ENCODE assay signal across 27 mouse cellular contexts in the genomic region with DNA sequence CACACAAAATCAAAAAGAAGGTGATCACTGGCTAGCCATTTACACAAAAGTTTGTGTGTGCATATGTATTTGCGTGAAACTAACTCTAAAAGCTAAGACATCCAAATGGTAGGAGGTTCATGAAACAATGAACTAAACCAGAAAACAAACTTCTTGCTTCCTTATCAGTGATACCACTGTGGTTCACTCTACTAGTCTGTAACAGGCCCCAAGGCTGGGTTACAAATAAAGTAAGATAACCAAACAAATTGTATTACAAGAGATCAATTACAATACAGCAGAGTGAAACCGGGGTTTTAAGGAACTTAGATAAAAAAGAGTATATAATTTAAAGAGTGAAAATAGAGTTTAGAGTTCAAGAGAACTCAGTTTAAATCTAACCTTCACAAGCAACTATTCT. TPM values are rescaled to one million over a fixed set of nuclear protein-coding genes. Genes with fewer than 3 reads are reported as not detected.
DNase-seq lines count a peak whose midpoint lies in the region; ATAC-seq and TF ChIP-seq lines count a peak whose summit lies in the region.
"Had no signal": no experiment of that assay in that cellular context is flagged by ENCODE, and none has a peak within 500 bp of the region (broad histone marks: within the 10 kb centered on the region; RNA-seq: fewer than 3 reads in every experiment).

No protein-coding gene starts in this region.

- no peak for TF ChIP-seq CTCF in liver, embryonic 14.5 days (IDR thresholded peaks at IDR 0.05; ENCODE audit: low read depth)
- TF ChIP-seq CTCF in liver, postnatal 0 days (IDR thresholded peaks at IDR 0.05; ENCODE audit: low read depth) = no peak
- no peak for TF ChIP-seq CTCF in forebrain, postnatal 0 days (IDR thresholded peaks at IDR 0.05; ENCODE audit: low read depth)

- peaks cover 41% of the 10 kb centered on the region for H3K4me1 ChIP-seq in liver, embryonic 11.5 days (replicated peaks; ENCODE audit: control insufficient read depth, insufficient read depth, low read length)
- H3K4me1 ChIP-seq in liver, embryonic 14.5 days (replicated peaks; ENCODE audit: control insufficient read depth in 2 of 2, insufficient read depth in 2 of 2, low read length in 1 of 2) = peaks cover 62 to 63% of the 10 kb centered on the region in 2 experiments
- H3K4me1 ChIP-seq in liver, postnatal 0 days (ENCODE audit: insufficient read depth) = peaks cover 18% of the 10 kb centered on the region
- no peaks in the 10 kb centered on the region for H3K4me1 ChIP-seq in forebrain, postnatal 0 days (ENCODE audit: insufficient read depth)
- peaks cover 8% of the 10 kb centered on the region for H3K4me1 ChIP-seq in forebrain, embryonic 13.5 days
- H3K4me1 ChIP-seq: embryonic facial prominence, embryonic 12.5 days; embryonic facial prominence, embryonic 15.5 days; forebrain, embryonic 15.5 days; hindbrain, embryonic 10.5 days; hindbrain, embryonic 13.5 days had no signal

- ATAC-seq in liver, embryonic 11.5 days (replicated peaks; ENCODE audit: low FRiP score) = 0 out of 2 replicates have a peak, but pooled peaks have one; percentile 30
- no peak for ATAC-seq in liver, embryonic 14.5 days (ENCODE audit: insufficient read depth)
- ATAC-seq in liver, postnatal 0 days = no peak
- no peak for ATAC-seq in forebrain, postnatal 0 days
- no peak for ATAC-seq in forebrain, embryonic 13.5 days
- ATAC-seq: forebrain, embryonic 15.5 days; hindbrain, embryonic 16.5 days had no signal

- H3K27me3 ChIP-seq in liver, embryonic 11.5 days (replicated peaks; ENCODE audit: control insufficient read depth, insufficient read depth, low read length) = no peaks in the 10 kb centered on the region
- no peaks in the 10 kb centered on the region for H3K27me3 ChIP-seq in liver, embryonic 14.5 days (ENCODE audit: control insufficient read depth, insufficient read depth, low read length)
- no peaks in the 10 kb centered on the region for H3K27me3 ChIP-seq in liver, postnatal 0 days (ENCODE audit: insufficient read depth, low read length)
- no peaks in the 10 kb centered on the region for H3K27me3 ChIP-seq in forebrain, postnatal 0 days (ENCODE audit: insufficient read depth, low read length)
- H3K27me3 ChIP-seq in forebrain, embryonic 13.5 days = no peaks in the 10 kb centered on the region
- H3K27me3 ChIP-seq: CH12.LX; embryonic facial prominence, embryonic 12.5 days; embryonic facial prominence, embryonic 15.5 days; forebrain, embryonic 15.5 days; heart, embryonic 12.5 days; heart, embryonic 15.5 days; hindbrain, embryonic 13.5 days had no signal

- no peak overlapping the region for H3K9ac ChIP-seq in liver, embryonic 11.5 days (ENCODE audit: low read depth, low read length)
- H3K9ac ChIP-seq in liver, embryonic 14.5 days (replicated peaks) = peak overlapping the region; percentile 48
- H3K9ac ChIP-seq in liver, postnatal 0 days (replicated peaks) = no peak overlapping the region
- no peak overlapping the region for H3K9ac ChIP-seq in forebrain, postnatal 0 days
- no peak overlapping the region for H3K9ac ChIP-seq in forebrain, embryonic 13.5 days
- H3K9ac ChIP-seq: embryonic facial prominence, embryonic 12.5 days; embryonic facial prominence, embryonic 15.5 days; forebrain, embryonic 15.5 days; heart, embryonic 12.5 days; heart, embryonic 15.5 days; hindbrain, embryonic 13.5 days had no signal

- peak overlapping the region; percentile 71 for H3K27ac ChIP-seq in liver, embryonic 11.5 days (ENCODE audit: low read depth, low read length)
- H3K27ac ChIP-seq in liver, embryonic 14.5 days = peak overlapping the region; percentile 91
- peak overlapping the region; percentile 55 for H3K27ac ChIP-seq in liver, postnatal 0 days (ENCODE audit: low read depth)
- H3K27ac ChIP-seq in forebrain, postnatal 0 days (ENCODE audit: low read depth, low read length) = no peak overlapping the region
- no peak overlapping the region for H3K27ac ChIP-seq in forebrain, embryonic 13.5 days
- H3K27ac ChIP-seq: embryonic facial prominence, embryonic 12.5 days; embryonic facial prominence, embryonic 15.5 days; forebrain, embryonic 15.5 days; heart, embryonic 15.5 days; hindbrain, embryonic 10.5 days; hindbrain, embryonic 13.5 days had no signal

- H3K4me3 ChIP-seq in liver, embryonic 11.5 days (ENCODE audit: low read depth, low read length) = no peak overlapping the region
- no peak overlapping the region for H3K4me3 ChIP-seq in liver, embryonic 14.5 days (ENCODE audit: insufficient read depth in 1 of 2, low read depth in 2 of 2, low read length in 2 of 2)
- H3K4me3 ChIP-seq in liver, postnatal 0 days (ENCODE audit: low read depth, low read length) = no peak overlapping the region
- H3K4me3 ChIP-seq in forebrain, postnatal 0 days (ENCODE audit: low read depth, low read length) = no peak overlapping the region
- no peak overlapping the region for H3K4me3 ChIP-seq in forebrain, embryonic 13.5 days
- H3K4me3 ChIP-seq: embryonic facial prominence, embryonic 12.5 days; embryonic facial prominence, embryonic 15.5 days; forebrain, embryonic 15.5 days; heart, embryonic 12.5 days; heart, embryonic 15.5 days; hindbrain, embryonic 10.5 days; hindbrain, embryonic 13.5 days had no signal

- H3K9me3 ChIP-seq in liver, embryonic 11.5 days (ENCODE audit: control insufficient read depth, low read length) = no peaks in the 10 kb centered on the region
- no peaks in the 10 kb centered on the region for H3K9me3 ChIP-seq in liver, embryonic 14.5 days (ENCODE audit: control insufficient read depth, low read length)
- no peaks in the 10 kb centered on the region for H3K9me3 ChIP-seq in liver, postnatal 0 days (ENCODE audit: low read length)
- H3K9me3 ChIP-seq in forebrain, postnatal 0 days (ENCODE audit: low read length) = no peaks in the 10 kb centered on the region
- H3K9me3 ChIP-seq in forebrain, embryonic 13.5 days (replicated peaks) = no peaks in the 10 kb centered on the region
- H3K9me3 ChIP-seq: embryonic facial prominence, embryonic 12.5 days; embryonic facial prominence, embryonic 15.5 days; forebrain, embryonic 15.5 days; G1E; heart, embryonic 12.5 days; heart, embryonic 15.5 days; hindbrain, embryonic 10.5 days; hindbrain, embryonic 13.5 days had no signal

- no peak; the same call in 1 of the 2 replicates for TF ChIP-seq EP300 in liver, embryonic 14.5 days (IDR thresholded peaks at IDR 0.05; ENCODE audit: low read depth)
- TF ChIP-seq EP300 in liver, postnatal 0 days (IDR thresholded peaks at IDR 0.05; ENCODE audit: low read depth) = no peak

- H3K36me3 ChIP-seq in liver, embryonic 11.5 days (ENCODE audit: control insufficient read depth, insufficient read depth, low read length) = peaks cover 2% of the 10 kb centered on the region
- peaks cover 19% of the 10 kb centered on the region for H3K36me3 ChIP-seq in liver, embryonic 14.5 days (replicated peaks; ENCODE audit: control insufficient read depth, insufficient read depth, low read depth)
- peaks cover 21% of the 10 kb centered on the region for H3K36me3 ChIP-seq in liver, postnatal 0 days (replicated peaks; ENCODE audit: insufficient read depth, low read length)
- H3K36me3 ChIP-seq in forebrain, postnatal 0 days (ENCODE audit: insufficient read depth) = peaks cover 10% of the 10 kb centered on the region; the same call in 1 of the 2 replicates
- H3K36me3 ChIP-seq in forebrain, embryonic 13.5 days (ENCODE audit: poor library complexity, severe bottlenecking) = peaks cover 23% of the 10 kb centered on the region

- no peak for DNase-seq in liver, embryonic 11.5 days (ENCODE audit: low spot score)
- DNase-seq in liver = no peak
- no peak for DNase-seq in liver, embryonic 14.5 days (ENCODE audit: low read depth in 3 of 3, low spot score in 3 of 3)
- no peak for DNase-seq in liver, postnatal 0 days
- DNase-seq in forebrain, postnatal 0 days = no peak
- DNase-seq in adrenal gland, adult 8-10 months = no peak
- DNase-seq: adrenal gland, postnatal 10 days; adrenal gland, postnatal 36 days; B cell, adult 2 months; cerebellum, adult 11 months; cerebellum, adult 2 months; cerebellum, adult 9-11 months; gastrocnemius, postnatal 25 days; heart, adult 18-20 months; heart, postnatal 10 days; heart, postnatal 36 days had no signal

- peak overlapping the region; percentile 48 for H3K4me2 ChIP-seq in liver, embryonic 11.5 days
- H3K4me2 ChIP-seq in liver, embryonic 14.5 days (ENCODE audit: low read depth) = peak overlapping the region; percentile 52
- no peak overlapping the region for H3K4me2 ChIP-seq in liver, postnatal 0 days (ENCODE audit: low read depth, low read length)
- no peak overlapping the region for H3K4me2 ChIP-seq in forebrain, postnatal 0 days (ENCODE audit: low read depth)
- no peak overlapping the region for H3K4me2 ChIP-seq in forebrain, embryonic 13.5 days
- H3K4me2 ChIP-seq: embryonic facial prominence, embryonic 12.5 days; embryonic facial prominence, embryonic 15.5 days; forebrain, embryonic 15.5 days; heart, embryonic 12.5 days; heart, embryonic 15.5 days; hindbrain, embryonic 13.5 days had no signal

- 66% methylated on average over 2 of the region's 2 CpGs for WGBS in liver, embryonic 11.5 days
- WGBS in liver, embryonic 14.5 days (ENCODE audit: insufficient replicate concordance) = 32% methylated on average over 2 of the region's 2 CpGs
- 54% methylated on average over 2 of the region's 2 CpGs for WGBS in liver, postnatal 0 days (ENCODE audit: insufficient replicate concordance)
- WGBS in forebrain, postnatal 0 days = 95% methylated on average over 2 of the region's 2 CpGs
- 98% methylated on average over 2 of the region's 2 CpGs for WGBS in forebrain, embryonic 13.5 days

RNA-seq across cellular contexts. Expression of a gene that starts 16.1 kb away (rescaled TPM):
- 112 and 130 TPM in 2 replicates for polyA plus RNA-seq in liver, embryonic 11.5 days (2014; fragmentation: Nextera tagmentation; extraction: Ambion mirVana)
- 26.9 and 33.1 TPM in 2 replicates for polyA plus RNA-seq in liver, embryonic 14.5 days (2012; rRNA removed)
- polyA plus RNA-seq in liver, embryonic 14.5 days (2014; fragmentation: Nextera tagmentation; extraction: Ambion mirVana) = 94.2 and 98.4 TPM in 2 replicates
- polyA plus RNA-seq in liver, postnatal 0 days (2015; fragmentation: Nextera tagmentation; extraction: Ambion mirVana) = 110 and 125 TPM in 2 replicates
- total RNA-seq in forebrain, postnatal 0 days (2014; rRNA removed) = 59.5 and 66.7 TPM in 2 replicates
- polyA plus RNA-seq in forebrain, postnatal 0 days (2015; fragmentation: Nextera tagmentation; extraction: Ambion mirVana) = 130 and 131 TPM in 2 replicates
- total RNA-seq in adrenal gland, adult 8-10 months (2022) = 100 to 1,000 TPM in 3 of 4 experiments, 10 to 100 TPM in 1; 99.8 to 209 (median 138) TPM
- 86.8 and 91.2 TPM in 2 replicates for polyA plus RNA-seq in forebrain, embryonic 13.5 days (2015; fragmentation: Nextera tagmentation; extraction: Ambion mirVana)

RNA-seq across cellular contexts. Expression of a gene that starts 16.2 kb away (rescaled TPM):
- 39.6 and 40.5 TPM in 2 replicates for polyA plus RNA-seq in liver, embryonic 11.5 days (2014; fragmentation: Nextera tagmentation; extraction: Ambion mirVana)
- 5.9 and 10.5 TPM in 2 replicates for polyA plus RNA-seq in liver, embryonic 14.5 days (2012; rRNA removed)
- polyA plus RNA-seq in liver, embryonic 14.5 days (2014; fragmentation: Nextera tagmentation; extraction: Ambion mirVana) = 19.2 and 20.9 TPM in 2 replicates
- polyA plus RNA-seq in liver, postnatal 0 days (2015; fragmentation: Nextera tagmentation; extraction: Ambion mirVana) = 12.7 and 13.3 TPM in 2 replicates
- total RNA-seq in forebrain, postnatal 0 days (2014; rRNA removed) = 19.4 and 23.8 TPM in 2 replicates
- 27.3 and 29.0 TPM in 2 replicates for polyA plus RNA-seq in forebrain, postnatal 0 days (2015; fragmentation: Nextera tagmentation; extraction: Ambion mirVana)
- 10 to 100 TPM; 15.7 to 17.9 (median 17.2) TPM for total RNA-seq in adrenal gland, adult 8-10 months (2022)
- 38.5 and 45.6 TPM in 2 replicates for polyA plus RNA-seq in forebrain, embryonic 13.5 days (2015; fragmentation: Nextera tagmentation; extraction: Ambion mirVana)

Comparison
In these comparisons a context has a peak if more than half of its experiments do, and no peak if none do; other contexts are left out.
1. H3K4me2 ChIP-seq: peak in liver, embryonic 11.5 days (single experiment) and liver, embryonic 14.5 days (single experiment); none in liver, postnatal 0 days (single experiment), forebrain, postnatal 0 days (single experiment) and forebrain, embryonic 13.5 days (single experiment).
2. H3K27ac ChIP-seq: peak in liver, embryonic 11.5 days (single experiment), liver, embryonic 14.5 days (single experiment) and liver, postnatal 0 days (single experiment); none in forebrain, postnatal 0 days (single experiment) and forebrain, embryonic 13.5 days (single experiment).